11 mouse cellular contexts compared by ENCODE assay signal in the genomic region with DNA sequence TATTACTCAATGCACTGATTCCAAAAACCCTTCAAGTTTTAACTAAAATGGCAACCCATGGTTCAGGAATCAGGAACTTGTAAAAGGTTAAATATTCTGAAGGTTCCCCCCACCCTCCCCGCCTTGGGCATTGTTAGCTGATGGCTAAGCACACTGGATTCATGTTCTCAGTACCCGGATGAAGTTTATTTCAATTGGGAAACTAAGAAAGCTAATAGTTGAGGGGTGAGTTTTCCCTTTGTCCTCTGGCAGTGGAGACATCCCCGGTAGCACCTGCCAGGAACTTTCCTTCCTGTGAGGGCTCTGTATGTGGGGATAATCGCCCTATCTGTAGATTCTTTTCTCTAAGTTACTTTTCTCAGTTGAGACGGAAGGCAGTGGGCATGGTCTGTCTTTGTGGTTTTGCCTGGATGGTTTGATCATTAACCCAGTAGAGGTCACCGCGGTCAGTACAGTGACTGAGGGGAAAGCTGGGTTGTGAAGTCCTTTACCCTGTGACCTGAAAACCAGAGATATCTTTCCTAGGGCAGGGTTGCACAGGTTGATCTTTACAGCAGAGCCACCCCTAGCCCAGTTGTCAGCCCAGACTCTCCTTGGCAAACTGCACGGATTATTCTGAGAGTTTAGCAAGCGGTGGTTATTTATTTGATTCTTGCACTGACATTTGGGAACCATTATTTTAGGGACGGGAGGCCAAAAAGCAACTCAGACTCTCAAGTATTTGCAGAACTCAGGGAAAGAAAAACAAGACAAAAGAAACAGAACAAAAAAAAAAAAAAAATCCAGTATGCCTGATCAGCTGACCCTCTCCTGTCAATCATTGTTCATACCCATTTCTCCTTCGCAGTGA. TPM values are rescaled to one million over a fixed set of nuclear protein-coding genes. Genes with fewer than 3 reads are reported as not detected.
A peak's percentile ranks its signal among the peaks of the same experiment; 100 is the strongest.
DNase-seq lines count a peak whose midpoint lies in the region; ATAC-seq and TF ChIP-seq lines count a peak whose summit lies in the region.
"Had no signal": no experiment of that assay in that cellular context is flagged by ENCODE, and none has a peak within 500 bp of the region (broad histone marks: within the 10 kb centered on the region; RNA-seq: fewer than 3 reads in every experiment).

No protein-coding gene starts in this region.

- in situ Hi-C loops in Patski (cut with MboI; ENCODE audit: low pct_unique_long_range_greater_than_20kb), result no loop called here

- no peaks in the 10 kb centered on the region for H3K9me3 ChIP-seq in liver, embryonic 15.5 days (replicated peaks)

- peak overlapping the region; percentile 93 for H3K27ac ChIP-seq in gastrocnemius, adult 2 months
- peak overlapping the region; percentile 71 for H3K27ac ChIP-seq in liver, embryonic 15.5 days (replicated peaks)
- H3K27ac ChIP-seq: left cerebral cortex, adult 2 months had no signal

- intact Hi-C loops in gastrocnemius, adult 2 months (cut with DNase I), result no loop called here

- H3K36me3 ChIP-seq in liver, embryonic 15.5 days (replicated peaks), result no peaks in the 10 kb centered on the region

- DNase-seq in gastrocnemius, adult 2 months, result no peak
- no peak for DNase-seq in gastrocnemius, adult 8-10 months (ENCODE audit: low spot score in 2 of 2)
- DNase-seq in Patski (ENCODE audit: low read depth, low spot score), result no peak
- peak; percentile 77 for DNase-seq in kidney, adult 18-20 months
- no peak for DNase-seq in embryo, embryonic 11 days
- DNase-seq in embryo, embryonic 9.5 days (ENCODE audit: extremely low spot score), result no peak
- DNase-seq: heart, adult 18-20 months; right cerebral cortex, postnatal 4 days had no signal

- 9% methylated on average over 11 of the region's 11 CpGs for WGBS in liver, embryonic 15.5 days (ENCODE audit: insufficient replicate concordance)

- H3K4me3 ChIP-seq in gastrocnemius, adult 2 months, result peak overlapping the region; percentile 23; the same call in 1 of the 2 replicates
- H3K4me3 ChIP-seq in liver, embryonic 15.5 days (replicated peaks), result no peak overlapping the region
- H3K4me3 ChIP-seq: left cerebral cortex, adult 2 months had no signal

- H3K4me1 ChIP-seq in liver, embryonic 15.5 days (replicated peaks), result peaks cover 40% of the 10 kb centered on the region

- peak; percentile 79 for ATAC-seq in Patski
- peak; percentile 76 for ATAC-seq in liver, embryonic 15.5 days (ENCODE audit: insufficient read depth)
- ATAC-seq in CD4-positive, CD25-positive, alpha-beta regulatory T cell, adult 4 months, result no peak

- no peaks in the 10 kb centered on the region for H3K27me3 ChIP-seq in Patski
- H3K27me3 ChIP-seq in liver, embryonic 15.5 days, result no peaks in the 10 kb centered on the region

- TF ChIP-seq CTCF in gastrocnemius, adult 2 months (IDR thresholded peaks at IDR 0.05), result no peak
- no peak for TF ChIP-seq CTCF in Patski (IDR thresholded peaks at IDR 0.05)

- H3K9ac ChIP-seq in liver, embryonic 15.5 days, result no peak overlapping the region

- POLR2A ChIA-PET in Patski (lab: Charles Lee), result interaction anchor here (0.5 to 0.6 kb wide), 2 partner anchors 341 to 1847 kb away, joined by 3 to 4 read pairs; no protein-coding TSS in a partner anchor

- peak overlapping the region; percentile 38 for H3K4me2 ChIP-seq in liver, embryonic 15.5 days

- CTCF ChIA-PET in Patski (lab: Charles Lee), result no interaction called here

RNA-seq across cellular contexts. Expression of a gene that starts 47.8 kb away (rescaled TPM):
- 10 to 100 TPM; 48.6 to 51.2 TPM for total RNA-seq in gastrocnemius, adult 2 months (2021)
- 10 to 100 TPM; 35.0 to 44.7 (median 40.1) TPM for total RNA-seq in gastrocnemius, adult 8-10 months (2022)
- 184 TPM for polyA plus RNA-seq in Patski (2021)
- 8.4 and 9.2 TPM in 2 replicates for polyA plus RNA-seq in liver, embryonic 15.5 days (2015; fragmentation: Nextera tagmentation; extraction: Ambion mirVana)
- polyA plus RNA-seq in CD4-positive, CD25-positive, alpha-beta regulatory T cell, adult 4 months (2017; shearing (Covaris generic)), result 10 to 100 TPM; 34.8 to 54.6 TPM
